Mouse (Mus musculus) stomach, embryonic 16.5 days (tissue): ENCODE measurements around the gene Slmap. TPM values are rescaled to one million over a fixed set of nuclear protein-coding genes. Genes with fewer than 3 reads are reported as not detected.

Experiments
- ATAC-seq: fragments of 200-750 bp; cut with Nextera tagmentation; 2 replicates; pipeline ENCODE4 v1.8.0; 2017; ENCODE audit warnings: moderate number of reproducible peaks, moderate TSS enrichment; ENCODE audit not compliant: insufficient read depth, low FRiP score
- H3K27ac ChIP-seq: fragments of 300-500 bp; sonication (generic); 2 replicates; pipeline ENCODE4 v1.5.1; 2014; ENCODE audit warnings: low read length
- H3K27me3 ChIP-seq: fragments of 300-500 bp; sonication (generic); 2 replicates; pipeline ENCODE4 v1.6.1; 2014; ENCODE audit warnings: low read length, control low read depth, mixed read lengths; ENCODE audit not compliant: control insufficient read depth, insufficient read depth
- H3K36me3 ChIP-seq: fragments of 300-500 bp; sonication (generic); 2 replicates; pipeline ENCODE4 v1.6.1; 2014; ENCODE audit warnings: low read length; ENCODE audit not compliant: control insufficient read depth, insufficient read depth
- H3K4me1 ChIP-seq: fragments of 300-500 bp; sonication (generic); 2 replicates; pipeline ENCODE4 v1.6.1; 2014; ENCODE audit warnings: low read length, control low read depth, mixed read lengths; ENCODE audit not compliant: control insufficient read depth, insufficient read depth
- H3K4me2 ChIP-seq: fragments of 300-500 bp; sonication (generic); 2 replicates; pipeline ENCODE4 v1.6.1; 2014; ENCODE audit warnings: low read depth, low read length, mixed read lengths
- H3K4me3 ChIP-seq: fragments of 300-500 bp; sonication (generic); replicated peaks from 2 replicates; pipeline ENCODE4 v1.5.1; 2014; ENCODE audit warnings: mild to moderate bottlenecking, low read length
- H3K9ac ChIP-seq: fragments of 300-500 bp; sonication (generic); 2 replicates; pipeline ENCODE4 v1.6.1; 2014; ENCODE audit warnings: low read length
- H3K9me3 ChIP-seq: fragments of 300-500 bp; sonication (generic); replicated peaks from 2 replicates; pipeline ENCODE4 v1.6.1; 2016; ENCODE audit warnings: low read length, control low read depth; ENCODE audit not compliant: control insufficient read depth
- WGBS: fragments of 180-500 bp; shearing (Covaris S2); extraction: QIAGEN DNeasy Blood & Tissue Kit; methylation state at CpG from one replicate; pipeline ENCODE4 v1.1.7; 2014; 5-methylcytosine and 5-hydroxymethylcytosine counted together
- polyA plus RNA-seq: library from polyadenylated mRNA; unstranded; fragments of >200 nt; fragmentation: Nextera tagmentation; extraction: Ambion mirVana; gene quantifications from 2 replicates; pipeline ENCODE4 v1.2.1, GENCODE M21; 2015

Slmap gene
- polyA plus RNA-seq, 1 experiment from 2014 or later, result 59.1 TPM

DNA sequence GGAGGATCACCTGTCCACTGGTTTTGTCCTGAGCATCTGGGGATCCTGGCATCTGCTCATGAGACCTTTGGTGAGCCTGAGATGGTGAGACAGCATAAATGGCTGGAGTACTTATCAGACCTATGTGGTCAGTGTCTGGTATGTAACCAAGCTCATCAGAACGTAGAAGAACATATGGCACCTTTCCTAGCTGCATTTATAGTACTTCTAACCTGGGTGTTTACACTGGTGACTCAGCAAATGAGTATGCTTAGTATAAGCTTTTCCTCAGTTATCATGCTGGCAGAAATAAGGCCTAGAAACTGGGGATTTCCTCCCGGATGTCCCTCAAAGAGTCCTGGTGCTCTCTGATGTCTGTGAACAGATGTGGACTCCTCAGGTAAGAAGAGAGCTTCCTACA is 27.5 kb upstream of the Slmap start:
- 64% methylated on average over 2 of the region's 2 CpGs for WGBS
- H3K4me3 ChIP-seq, result no peak overlapping the region
- no peaks in the 10 kb centered on the region for H3K9me3 ChIP-seq
- no peak overlapping the region for H3K27ac ChIP-seq
- no peaks in the 10 kb centered on the region for H3K36me3 ChIP-seq
- ATAC-seq, result no peak
- no peak overlapping the region for H3K4me2 ChIP-seq
- no peak overlapping the region for H3K9ac ChIP-seq
- H3K4me1 ChIP-seq, result peaks cover 3% of the 10 kb centered on the region; the same call in 1 of the 2 replicates
- H3K27me3 ChIP-seq, result no peaks in the 10 kb centered on the region

DNA sequence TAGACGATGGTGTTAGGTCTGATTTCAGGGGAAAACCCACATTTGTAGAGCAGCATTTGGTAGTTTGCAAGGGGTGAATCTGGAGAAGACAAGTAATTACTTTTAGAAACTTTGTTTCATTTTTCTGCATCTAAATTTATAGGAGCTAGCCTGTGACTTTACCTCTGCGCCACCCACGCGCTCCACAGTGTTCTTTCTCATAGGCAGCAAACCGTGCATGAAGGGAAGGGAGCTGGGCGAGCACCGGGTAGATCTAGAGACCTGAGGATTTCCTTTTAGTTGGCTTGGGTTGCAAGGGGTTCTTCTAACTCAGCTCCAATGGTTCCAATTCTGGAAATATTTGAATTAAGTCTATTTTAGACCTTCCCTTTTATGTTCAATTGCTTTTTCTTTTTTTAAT is 23.8 kb upstream of the Slmap start:
- Histone ChIP-seq H3K36me3 (no peaks in the 10 kb centered on the region), H3K9ac (no peak overlapping the region), H3K4me2 (no peak overlapping the region), H3K27me3 (no peaks in the 10 kb centered on the region), H3K27ac (no peak overlapping the region), H3K4me3 (no peak overlapping the region), H3K9me3 (no peaks in the 10 kb centered on the region), H3K4me1 (peaks cover 3% of the 10 kb centered on the region; the same call in 1 of the 2 replicates)
- no peak for ATAC-seq
- 81% methylated on average over 7 of the region's 7 CpGs for WGBS

DNA sequence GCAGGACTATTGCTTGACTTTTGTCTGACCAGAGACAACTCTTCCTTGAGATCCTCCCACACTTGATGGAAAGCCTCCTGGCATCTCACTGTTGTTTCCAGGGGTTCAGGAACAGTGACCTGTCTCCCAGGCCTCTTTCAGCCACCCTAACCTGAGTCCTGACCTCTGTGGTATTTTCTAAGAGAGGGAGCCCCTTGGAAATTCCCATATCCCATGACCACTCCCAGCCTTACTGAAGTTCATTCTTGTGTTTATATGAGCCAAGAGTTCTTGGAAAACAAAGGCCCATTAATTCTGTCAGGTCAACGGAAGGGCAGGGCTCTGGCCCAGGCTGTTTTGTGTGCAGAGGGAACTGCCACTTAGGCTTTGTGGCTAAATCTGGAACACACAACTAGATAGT is 22.9 kb upstream of the Slmap start:
- no peak overlapping the region for H3K9ac ChIP-seq
- no peaks in the 10 kb centered on the region for H3K36me3 ChIP-seq
- no peak for ATAC-seq
- WGBS, result 31% methylated on average over 1 of the region's 1 CpGs
- peaks cover 3% of the 10 kb centered on the region; the same call in 1 of the 2 replicates for H3K4me1 ChIP-seq
- no peaks in the 10 kb centered on the region for H3K27me3 ChIP-seq
- no peak overlapping the region for H3K4me3 ChIP-seq
- H3K27ac ChIP-seq, result no peak overlapping the region
- H3K9me3 ChIP-seq, result no peaks in the 10 kb centered on the region
- no peak overlapping the region for H3K4me2 ChIP-seq

DNA sequence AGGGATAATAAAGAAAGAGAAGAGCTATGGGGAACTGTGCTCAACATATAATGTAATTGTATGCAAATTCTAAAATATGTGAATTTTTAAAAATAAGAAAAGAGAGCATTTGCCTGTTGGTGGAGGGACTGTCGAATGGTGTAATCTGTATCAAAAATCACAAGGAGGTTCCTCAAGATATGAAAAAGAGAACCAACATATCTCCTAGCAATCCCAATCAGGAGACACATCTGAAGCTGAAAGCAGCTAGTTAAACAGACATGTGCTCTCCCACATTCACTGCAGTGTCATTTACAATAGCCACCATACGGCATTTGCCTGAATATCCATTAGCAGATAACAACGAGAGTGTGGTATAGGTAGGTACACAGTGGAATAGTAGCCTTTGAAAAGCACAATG is 18.1 kb upstream of the Slmap start:
- H3K9me3 ChIP-seq, result no peaks in the 10 kb centered on the region
- WGBS, result 66% methylated on average over 3 of the region's 3 CpGs
- H3K27me3 ChIP-seq, result no peaks in the 10 kb centered on the region
- no peak for ATAC-seq
- H3K27ac ChIP-seq, result no peak overlapping the region
- peaks cover 3% of the 10 kb centered on the region; the same call in 1 of the 2 replicates for H3K4me1 ChIP-seq
- H3K4me2 ChIP-seq, result no peak overlapping the region
- H3K4me3 ChIP-seq, result no peak overlapping the region
- no peak overlapping the region for H3K9ac ChIP-seq
- H3K36me3 ChIP-seq, result no peaks in the 10 kb centered on the region

DNA sequence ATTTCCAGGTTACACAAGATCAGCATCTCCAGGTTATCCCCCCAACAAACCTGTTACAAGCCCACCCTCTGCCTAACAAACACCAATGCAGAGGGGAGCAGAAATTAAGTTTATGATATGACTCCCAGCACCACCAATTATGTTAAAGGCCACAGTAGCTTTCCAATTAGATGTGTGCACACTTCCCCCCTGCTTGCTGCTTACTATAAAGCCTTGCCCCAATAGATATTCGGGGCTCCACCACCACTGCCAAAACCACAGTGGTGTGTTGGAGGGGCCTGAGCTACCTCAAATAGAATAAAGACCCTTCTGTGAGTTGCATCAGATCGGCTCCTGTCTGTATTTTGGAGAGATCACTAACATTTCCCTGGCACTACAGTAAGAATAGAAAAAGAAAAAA is 17.7 kb upstream of the Slmap start:
- ATAC-seq, result no peak

DNA sequence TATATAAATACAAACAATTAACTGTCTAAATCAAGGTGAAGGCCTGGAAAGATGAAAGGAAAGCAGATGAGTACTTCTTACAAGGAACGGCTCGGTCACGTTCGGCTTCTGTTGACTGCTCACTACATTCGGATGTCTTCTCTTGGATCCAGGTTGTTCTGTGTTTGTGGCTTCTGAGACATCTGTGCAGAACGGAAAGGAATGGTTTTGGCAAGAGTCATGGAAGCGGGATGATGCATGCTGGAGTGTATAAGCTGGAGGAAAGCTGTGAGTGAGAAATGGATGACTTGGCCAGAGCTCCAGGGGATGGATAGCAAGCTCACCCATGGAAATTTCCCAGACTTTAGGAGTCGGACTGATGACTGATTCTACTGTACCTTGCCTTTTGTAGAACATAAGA is 16.0 kb upstream of the Slmap start:
- WGBS, result 88% methylated on average over 8 of the region's 8 CpGs
- no peak overlapping the region for H3K9ac ChIP-seq
- H3K4me1 ChIP-seq, result no peaks in the 10 kb centered on the region
- no peaks in the 10 kb centered on the region for H3K9me3 ChIP-seq
- no peak for ATAC-seq
- H3K4me3 ChIP-seq, result no peak overlapping the region
- H3K27me3 ChIP-seq, result no peaks in the 10 kb centered on the region
- no peaks in the 10 kb centered on the region for H3K36me3 ChIP-seq
- H3K27ac ChIP-seq, result no peak overlapping the region
- no peak overlapping the region for H3K4me2 ChIP-seq

More for the DNA sequence above, 17.7 kb upstream of the Slmap start:
- no peaks in the 10 kb centered on the region for H3K27me3 ChIP-seq
- no peak overlapping the region for H3K4me2 ChIP-seq
- H3K4me1 ChIP-seq, result no peaks in the 10 kb centered on the region
- H3K36me3 ChIP-seq, result no peaks in the 10 kb centered on the region
- WGBS, result 74% methylated on average over 2 of the region's 2 CpGs
- H3K27ac ChIP-seq, result no peak overlapping the region
- H3K9ac ChIP-seq, result no peak overlapping the region
- H3K4me3 ChIP-seq, result no peak overlapping the region
- H3K9me3 ChIP-seq, result no peaks in the 10 kb centered on the region

DNA sequence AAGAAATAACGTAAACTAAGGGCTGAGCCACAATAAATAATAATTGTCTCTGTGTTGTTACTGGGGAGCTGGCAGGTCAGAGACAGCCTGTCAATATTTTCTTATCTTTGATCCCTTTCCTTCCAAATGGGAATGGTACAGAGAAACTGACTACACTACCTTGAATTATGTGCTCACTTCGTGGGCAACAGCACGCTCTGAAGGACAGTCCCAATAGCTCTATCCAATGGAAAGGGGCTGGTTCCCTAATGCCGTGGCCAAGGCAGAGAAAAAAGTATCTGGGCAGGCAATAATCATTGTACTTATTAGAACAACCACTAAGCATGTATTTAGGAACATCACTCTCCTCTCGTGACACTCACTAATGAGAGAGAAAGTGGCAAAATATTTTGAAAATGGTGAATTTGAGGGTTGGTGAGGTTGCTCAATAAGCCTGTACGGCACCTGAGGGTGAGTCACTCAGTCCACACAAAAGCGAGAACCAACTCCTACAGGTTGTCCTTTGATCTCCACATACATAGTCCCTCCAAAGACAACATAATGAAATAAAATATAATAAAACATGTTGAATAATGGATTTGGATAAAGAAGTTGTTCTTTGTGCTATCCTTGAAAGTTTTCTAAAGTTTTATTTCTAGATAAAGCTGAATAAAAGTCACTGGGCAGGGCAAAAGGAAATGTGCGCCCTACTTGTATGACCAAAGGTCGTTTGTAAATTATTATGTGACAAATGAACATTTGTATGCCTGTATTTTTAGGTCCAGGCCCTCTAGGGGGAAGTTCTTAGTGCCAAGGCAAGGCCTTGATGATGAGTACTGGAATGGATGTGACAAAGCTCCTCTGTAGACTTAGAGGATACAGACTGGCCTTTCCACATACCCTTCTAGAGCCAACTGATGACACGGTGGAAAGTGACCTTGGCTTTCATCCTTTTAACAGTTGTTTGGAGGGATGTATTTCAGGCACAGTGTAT is 13.1 kb upstream of the Slmap start:
- WGBS, result 59% methylated on average over 10 of the region's 10 CpGs
- Histone ChIP-seq H3K4me2 (no peak overlapping the region), H3K4me3 (no peak overlapping the region), H3K9ac (no peak overlapping the region), H3K9me3 (no peaks in the 10 kb centered on the region), H3K4me1 (no peaks in the 10 kb centered on the region), H3K36me3 (no peaks in the 10 kb centered on the region), H3K27ac (peak overlapping the region; percentile 66), H3K27me3 (no peaks in the 10 kb centered on the region; the same call in 1 of the 2 replicates)
- peak; percentile 62; the same call in 1 of the 2 replicates for ATAC-seq

DNA sequence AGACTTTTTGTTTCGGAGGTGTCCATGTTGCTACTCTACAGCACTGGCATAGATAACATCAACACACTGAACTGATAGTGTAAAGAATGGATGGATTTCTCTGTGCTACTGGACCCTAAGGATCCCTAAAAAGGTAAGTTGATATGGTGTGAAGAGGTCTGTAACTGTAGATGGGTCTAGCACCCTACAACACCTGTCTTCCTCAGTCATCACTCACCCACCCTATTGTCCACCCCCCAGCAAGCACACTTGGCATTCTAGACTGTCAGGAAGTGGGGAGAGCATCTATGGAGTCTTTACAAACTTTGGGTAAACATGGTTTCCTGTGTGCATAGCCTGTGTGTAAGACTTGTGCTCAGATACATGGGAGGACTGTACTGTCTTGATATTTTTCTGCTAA is 7.4 kb upstream of the Slmap start:
- no peaks in the 10 kb centered on the region for H3K36me3 ChIP-seq
- no peaks in the 10 kb centered on the region; the same call in 1 of the 2 replicates for H3K27me3 ChIP-seq
- H3K4me2 ChIP-seq, result no peak overlapping the region
- 89% methylated on average over 1 of the region's 1 CpGs for WGBS
- no peaks in the 10 kb centered on the region for H3K4me1 ChIP-seq
- H3K27ac ChIP-seq, result no peak overlapping the region
- no peak overlapping the region for H3K4me3 ChIP-seq
- no peaks in the 10 kb centered on the region for H3K9me3 ChIP-seq
- no peak for ATAC-seq
- H3K9ac ChIP-seq, result no peak overlapping the region

DNA sequence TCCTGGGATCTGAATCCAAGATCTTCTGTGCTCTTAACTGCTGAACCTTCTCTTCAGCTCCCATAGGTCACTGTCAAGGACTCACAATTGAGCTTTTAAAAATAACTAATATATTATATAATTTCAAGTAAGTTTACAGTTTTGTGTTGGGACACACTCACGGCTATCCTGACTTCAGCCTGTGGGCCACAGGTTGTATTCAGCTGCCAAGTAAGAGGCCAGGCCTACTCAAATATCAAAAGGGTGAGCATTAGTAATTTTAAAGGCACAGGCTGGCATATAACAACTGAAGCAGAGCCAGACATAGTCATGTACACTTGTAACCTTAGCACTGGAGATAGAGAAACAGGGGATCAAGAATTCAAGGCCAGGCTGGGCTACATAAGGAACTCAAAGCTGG is 5.8 kb upstream of the Slmap start:
- Histone ChIP-seq H3K9me3 (no peaks in the 10 kb centered on the region), H3K4me3 (no peak overlapping the region), H3K36me3 (no peaks in the 10 kb centered on the region), H3K27ac (peak overlapping the region; percentile 38), H3K4me2 (no peak overlapping the region), H3K27me3 (no peaks in the 10 kb centered on the region; the same call in 1 of the 2 replicates), H3K9ac (no peak overlapping the region), H3K4me1 (no peaks in the 10 kb centered on the region)
- ATAC-seq, result no peak
- WGBS, result 58% methylated on average over 1 of the region's 1 CpGs
